ENCODE assay signal across 15 mouse cellular contexts in genomic region chr14:27050560-27051510, GRCm38 (mm10). TPM values are rescaled to one million over a fixed set of nuclear protein-coding genes. Genes with fewer than 3 reads are reported as not detected.
DNase-seq lines count a peak whose midpoint lies in the region; ATAC-seq and TF ChIP-seq lines count a peak whose summit lies in the region.
"Had no signal": no experiment of that assay in that cellular context is flagged by ENCODE, and none has a peak within 500 bp of the region (broad histone marks: within the 10 kb centered on the region; RNA-seq: fewer than 3 reads in every experiment).

No protein-coding gene starts in this region.

- DNase-seq in stomach, postnatal 0 days (ENCODE audit: low spot score): no peak
- no peak for DNase-seq in forebrain, postnatal 0 days
- peak; percentile 95 for DNase-seq in midbrain, embryonic 11.5 days (ENCODE audit: low spot score, missing footprints)
- DNase-seq in cerebellum, postnatal 36 days: no peak
- DNase-seq in urinary bladder, adult 2 months (ENCODE audit: low spot score): no peak
- no peak for DNase-seq in ovary, postnatal 14 days (ENCODE audit: low spot score)
- DNase-seq in left cerebral cortex, postnatal 10 days (ENCODE audit: extremely low spot score in 1 of 2, low spot score in 2 of 2): no peak
- DNase-seq: cerebellum, adult 9-10 months; gastrocnemius, postnatal 10 days had no signal

- H3K36me3 ChIP-seq in stomach, embryonic 14.5 days (ENCODE audit: control insufficient read depth, insufficient read depth, low read length): no peaks in the 10 kb centered on the region
- no peaks in the 10 kb centered on the region for H3K36me3 ChIP-seq in stomach, postnatal 0 days (ENCODE audit: control insufficient read depth, insufficient read depth, low read length)
- H3K36me3 ChIP-seq in forebrain, postnatal 0 days (ENCODE audit: insufficient read depth): no peaks in the 10 kb centered on the region
- no peaks in the 10 kb centered on the region for H3K36me3 ChIP-seq in midbrain, embryonic 11.5 days (ENCODE audit: control insufficient read depth, insufficient read depth, low read length)
- H3K36me3 ChIP-seq: stomach, embryonic 15.5 days had no signal

- intact Hi-C loops in left cerebral cortex, postnatal 10 days (cut with DNase I): no loop called here

- no peak overlapping the region for H3K9ac ChIP-seq in stomach, embryonic 14.5 days (replicated peaks; ENCODE audit: low read depth, low read length)
- no peak overlapping the region for H3K9ac ChIP-seq in stomach, postnatal 0 days (ENCODE audit: low read length)
- H3K9ac ChIP-seq in forebrain, postnatal 0 days: no peak overlapping the region
- peak overlapping the region; percentile 37; the same call in 1 of the 2 replicates for H3K9ac ChIP-seq in midbrain, embryonic 11.5 days (ENCODE audit: low read length)
- H3K9ac ChIP-seq: stomach, embryonic 15.5 days had no signal

- H3K27ac ChIP-seq in stomach, embryonic 14.5 days (ENCODE audit: low read length): peak overlapping the region; percentile 33; the same call in 1 of the 2 replicates
- H3K27ac ChIP-seq in stomach, postnatal 0 days (replicated peaks): no peak overlapping the region
- peak overlapping the region; percentile 21; the same call in 1 of the 2 replicates for H3K27ac ChIP-seq in forebrain, postnatal 0 days (ENCODE audit: low read depth, low read length)
- peak overlapping the region; percentile 83 for H3K27ac ChIP-seq in midbrain, embryonic 11.5 days (ENCODE audit: low read depth, low read length)
- H3K27ac ChIP-seq: stomach, embryonic 15.5 days had no signal

- peak; percentile 18; the same call in 1 of the 2 replicates for ATAC-seq in stomach, embryonic 14.5 days (ENCODE audit: insufficient number of reproducible peaks, insufficient read depth, low FRiP score, low read depth)
- no peak for ATAC-seq in stomach, postnatal 0 days (ENCODE audit: low FRiP score, low TSS enrichment)
- peak; percentile 59; the same call in 1 of the 2 replicates for ATAC-seq in forebrain, postnatal 0 days
- peak; percentile 88 for ATAC-seq in midbrain, embryonic 11.5 days (ENCODE audit: low FRiP score)

- H3K9me3 ChIP-seq in stomach, embryonic 14.5 days (ENCODE audit: control insufficient read depth, low read depth, low read length): no peaks in the 10 kb centered on the region
- no peaks in the 10 kb centered on the region for H3K9me3 ChIP-seq in stomach, postnatal 0 days (ENCODE audit: control insufficient read depth, low read length)
- H3K9me3 ChIP-seq in forebrain, postnatal 0 days (ENCODE audit: low read length): no peaks in the 10 kb centered on the region
- no peaks in the 10 kb centered on the region for H3K9me3 ChIP-seq in midbrain, embryonic 11.5 days (ENCODE audit: control insufficient read depth, low read length)
- H3K9me3 ChIP-seq: stomach, embryonic 15.5 days had no signal

- no peak overlapping the region for H3K4me3 ChIP-seq in stomach, embryonic 14.5 days (ENCODE audit: low read depth, low read length)
- H3K4me3 ChIP-seq in stomach, postnatal 0 days (ENCODE audit: low read depth, low read length): no peak overlapping the region
- no peak overlapping the region for H3K4me3 ChIP-seq in forebrain, postnatal 0 days (ENCODE audit: low read depth, low read length)
- 0 out of 2 replicates have a peak overlapping the region, but pooled peaks have one; percentile 1 for H3K4me3 ChIP-seq in midbrain, embryonic 11.5 days (ENCODE audit: low read depth, low read length)
- H3K4me3 ChIP-seq: stomach, embryonic 15.5 days had no signal

- peaks cover 35% of the 10 kb centered on the region for H3K4me1 ChIP-seq in stomach, embryonic 14.5 days (ENCODE audit: control insufficient read depth, insufficient read depth, low read length)
- no peaks in the 10 kb centered on the region for H3K4me1 ChIP-seq in stomach, postnatal 0 days (replicated peaks; ENCODE audit: control insufficient read depth, insufficient read depth)
- H3K4me1 ChIP-seq in forebrain, postnatal 0 days (ENCODE audit: insufficient read depth): peaks cover 4% of the 10 kb centered on the region; the same call in 1 of the 2 replicates
- H3K4me1 ChIP-seq in midbrain, embryonic 11.5 days (ENCODE audit: control insufficient read depth, insufficient read depth, low read length): peaks cover 47% of the 10 kb centered on the region

- WGBS in stomach, embryonic 14.5 days: 31% methylated on average over 18 of the region's 18 CpGs
- 53% methylated on average over 18 of the region's 18 CpGs for WGBS in stomach, postnatal 0 days
- 18% methylated on average over 18 of the region's 18 CpGs for WGBS in forebrain, postnatal 0 days
- 7% methylated on average over 18 of the region's 18 CpGs for WGBS in midbrain, embryonic 11.5 days

- no peak for TF ChIP-seq EP300 in stomach, postnatal 0 days (optimal IDR thresholded peaks at IDR 0.05)

- H3K27me3 ChIP-seq in stomach, embryonic 14.5 days (ENCODE audit: control insufficient read depth, insufficient read depth, low read length): no peaks in the 10 kb centered on the region
- no peaks in the 10 kb centered on the region for H3K27me3 ChIP-seq in stomach, postnatal 0 days (ENCODE audit: control insufficient read depth, insufficient read depth, low read length)
- no peaks in the 10 kb centered on the region for H3K27me3 ChIP-seq in forebrain, postnatal 0 days (ENCODE audit: insufficient read depth, low read length)
- peaks cover 9% of the 10 kb centered on the region for H3K27me3 ChIP-seq in midbrain, embryonic 11.5 days (ENCODE audit: control insufficient read depth, insufficient read depth, low read length)
- H3K27me3 ChIP-seq: CH12.LX; stomach, embryonic 15.5 days had no signal

- no peak for TF ChIP-seq CTCF in stomach, postnatal 0 days (IDR thresholded peaks at IDR 0.05; ENCODE audit: low read depth)
- TF ChIP-seq CTCF in forebrain, postnatal 0 days (IDR thresholded peaks at IDR 0.05; ENCODE audit: low read depth): no peak

- no peak overlapping the region for H3K4me2 ChIP-seq in stomach, embryonic 14.5 days (replicated peaks; ENCODE audit: low read depth, low read length)
- no peak overlapping the region for H3K4me2 ChIP-seq in stomach, postnatal 0 days (replicated peaks; ENCODE audit: low read depth)
- H3K4me2 ChIP-seq in forebrain, postnatal 0 days (ENCODE audit: low read depth): no peak overlapping the region
- H3K4me2 ChIP-seq in midbrain, embryonic 11.5 days: peak overlapping the region; percentile 32
- H3K4me2 ChIP-seq: stomach, embryonic 15.5 days had no signal

RNA-seq across cellular contexts. Expression of gene Il17rd, which starts 12.1 kb away (rescaled TPM):
- polyA plus RNA-seq in stomach, embryonic 14.5 days (2014; fragmentation: Nextera tagmentation; extraction: Ambion mirVana): 4.0 and 5.2 TPM in 2 replicates
- 1.0 and 1.1 TPM in 2 replicates for polyA plus RNA-seq in stomach, postnatal 0 days (2015; fragmentation: Nextera tagmentation; extraction: Ambion mirVana)
- 5.7 and 7.2 TPM in 2 replicates for total RNA-seq in forebrain, postnatal 0 days (2014; rRNA removed)
- 0.62 and 1.5 TPM in 2 replicates for polyA plus RNA-seq in forebrain, postnatal 0 days (2015; fragmentation: Nextera tagmentation; extraction: Ambion mirVana)
- 3.3 and 4.7 TPM in 2 replicates for polyA plus RNA-seq in midbrain, embryonic 11.5 days (2014; fragmentation: Nextera tagmentation; extraction: Ambion mirVana)
- polyA plus RNA-seq in urinary bladder, adult 2 months (2012; rRNA removed): 6.3 and 7.1 TPM in 2 replicates
- total RNA-seq in left cerebral cortex, postnatal 10 days (2021): 1 to 10 TPM; 3.3 to 4.3 TPM

RNA-seq across cellular contexts. Expression of gene Hesx1, which starts 56.6 kb away (rescaled TPM):
- polyA plus RNA-seq in stomach, embryonic 14.5 days (2014; fragmentation: Nextera tagmentation; extraction: Ambion mirVana): not detected in 2 replicates
- polyA plus RNA-seq in stomach, postnatal 0 days (2015; fragmentation: Nextera tagmentation; extraction: Ambion mirVana): 0.19 TPM in 1 of 2 replicates, not detected in the other
- not detected in 2 replicates for total RNA-seq in forebrain, postnatal 0 days (2014; rRNA removed)
- polyA plus RNA-seq in forebrain, postnatal 0 days (2015; fragmentation: Nextera tagmentation; extraction: Ambion mirVana): not detected in 2 replicates
- 0.39 TPM in 1 of 2 replicates, not detected in the other for polyA plus RNA-seq in midbrain, embryonic 11.5 days (2014; fragmentation: Nextera tagmentation; extraction: Ambion mirVana)
- 0.15 and 0.21 TPM in 2 replicates for polyA plus RNA-seq in urinary bladder, adult 2 months (2012; rRNA removed)
- total RNA-seq in left cerebral cortex, postnatal 10 days (2021): not detected
- total RNA-seq: gastrocnemius, postnatal 10 days; layer of hippocampus, postnatal 14 days had no signal
- polyA plus RNA-seq: heart, postnatal 0 days; lung, embryonic 16.5 days had no signal
